Mouse (Mus musculus) heart, embryonic 11.5 days (tissue): Measurements from ENCODE around the gene Ankrd44. TPM values are rescaled to one million over a fixed set of nuclear protein-coding genes. Genes with fewer than 3 reads are reported as not detected.
A peak's percentile ranks its signal among the peaks of the same experiment; 100 is the strongest.
"Not testable (repeated sequence)": the region's sequence is repeated elsewhere in the genome, so short reads cannot be mapped to it uniquely, and the experiment has no call there.

Source experiments
- ATAC-seq: fragments of 200-750 bp; cut with Nextera tagmentation; replicated peaks from 2 replicates; pipeline ENCODE4 v1.8.0; 2017; ENCODE audit warnings: moderate library complexity; ENCODE audit not compliant: insufficient number of reproducible peaks, low FRiP score, low TSS enrichment
- H3K27ac ChIP-seq: fragments of 300-500 bp; sonication (generic); 2 replicates; pipeline ENCODE4 v1.5.1; 2014; ENCODE audit warnings: mild to moderate bottlenecking, low read depth, low read length
- H3K27me3 ChIP-seq: fragments of 300-500 bp; sonication (generic); 2 replicates; pipeline ENCODE4 v1.6.1; 2014; ENCODE audit warnings: mild to moderate bottlenecking, low read length, mixed read lengths; ENCODE audit not compliant: control insufficient read depth, insufficient read depth
- H3K36me3 ChIP-seq: fragments of 300-500 bp; sonication (generic); 2 replicates; pipeline ENCODE4 v1.6.1; 2014; ENCODE audit warnings: mild to moderate bottlenecking, low read length, moderate library complexity, mixed read lengths; ENCODE audit not compliant: control insufficient read depth, insufficient read depth
- H3K4me1 ChIP-seq: fragments of 300-500 bp; sonication (generic); 2 replicates; pipeline ENCODE4 v1.6.1; 2014; ENCODE audit warnings: low read length; ENCODE audit not compliant: control insufficient read depth, insufficient read depth
- H3K4me2 ChIP-seq: fragments of 300-500 bp; sonication (generic); 2 replicates; pipeline ENCODE4 v1.6.1; 2014; ENCODE audit warnings: mild to moderate bottlenecking, moderate library complexity
- H3K4me3 ChIP-seq: fragments of 300-500 bp; sonication (generic); 2 replicates; pipeline ENCODE4 v1.5.1; 2014; ENCODE audit warnings: low read depth, low read length
- H3K9ac ChIP-seq: fragments of 300-500 bp; sonication (generic); 2 replicates; pipeline ENCODE4 v1.6.1; 2014; ENCODE audit warnings: mild to moderate bottlenecking, low read depth, low read length, moderate library complexity
- H3K9me3 ChIP-seq: fragments of 300-500 bp; sonication (generic); replicated peaks from 2 replicates; pipeline ENCODE4 v1.6.1; 2016; ENCODE audit warnings: low read length; ENCODE audit not compliant: control insufficient read depth
- WGBS: fragments of 180-500 bp; shearing (Covaris S2); extraction: QIAGEN DNeasy Blood & Tissue Kit; methylation state at CpG from one replicate; pipeline ENCODE4 v1.1.7; 2014; ENCODE audit not compliant: insufficient replicate concordance; 5-methylcytosine and 5-hydroxymethylcytosine counted together
- polyA plus RNA-seq: library from polyadenylated mRNA; unstranded; fragments of >200 nt; fragmentation: Nextera tagmentation; extraction: Ambion mirVana; gene quantifications from 2 replicates; pipeline ENCODE4 v1.2.1, GENCODE M21; 2014

Ankrd44 gene
- polyA plus RNA-seq = 11.1 and 14.0 TPM in 2 replicates

DNA sequence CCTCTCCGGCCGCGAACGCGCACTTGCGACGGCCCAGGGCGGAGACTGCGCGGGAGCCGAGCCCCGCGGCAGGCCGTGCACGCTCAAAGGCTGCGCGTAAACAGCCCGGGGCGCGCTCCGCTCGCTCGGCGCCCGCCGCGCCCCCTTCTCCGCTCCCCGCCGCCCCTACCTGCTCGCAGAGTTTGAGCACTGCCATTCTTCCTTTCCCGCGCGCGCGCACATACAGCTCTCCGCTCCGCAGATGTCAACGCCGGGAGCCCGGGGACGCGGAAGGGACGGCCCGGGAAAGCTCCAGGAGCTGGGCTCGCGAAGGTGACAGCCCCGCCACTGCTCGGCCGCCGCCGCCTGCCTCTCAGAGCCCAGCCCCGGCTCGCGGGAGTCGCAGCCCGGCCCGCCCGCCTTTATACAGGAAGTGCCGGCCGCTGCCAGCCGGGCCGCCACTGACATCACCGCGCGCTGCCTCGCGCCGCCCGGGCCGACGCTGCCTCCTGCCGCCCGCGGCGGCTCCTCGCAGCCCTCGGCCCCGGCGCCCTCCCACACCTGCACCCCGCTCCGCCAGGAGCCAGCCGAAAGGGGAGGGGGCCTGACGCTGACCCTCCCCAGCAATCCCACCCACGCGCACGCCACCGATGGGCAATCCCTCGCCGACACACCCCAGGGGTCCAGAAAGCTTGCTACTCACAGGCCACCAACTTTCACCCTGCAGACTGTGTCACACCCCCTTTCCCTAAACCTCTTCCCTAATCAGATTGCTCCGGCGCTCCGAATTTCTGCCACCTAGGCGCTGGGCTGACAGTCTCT is at the start of gene Ankrd44:
Gene Ankrd44, minus strand, starts transcription at position 417 of the 801 bp plus-strand sequence.
- Histone ChIP-seq H3K4me2 (peak within 1 kb of the TSS; percentile 88), H3K9ac (peak within 1 kb of the TSS; percentile 91), H3K27ac (peak within 1 kb of the TSS; percentile 65), H3K9me3 (no peaks in the 10 kb centered on the region), H3K4me3 (peak within 1 kb of the TSS; percentile 91), H3K27me3 (no peaks in the 10 kb centered on the region), H3K4me1 (peaks cover 22% of the 10 kb centered on the region), H3K36me3 (no peaks in the 10 kb centered on the region)
- under 1% methylated on average over 65 of the region's 94 CpGs for WGBS
- peak; percentile 85 for ATAC-seq

DNA sequence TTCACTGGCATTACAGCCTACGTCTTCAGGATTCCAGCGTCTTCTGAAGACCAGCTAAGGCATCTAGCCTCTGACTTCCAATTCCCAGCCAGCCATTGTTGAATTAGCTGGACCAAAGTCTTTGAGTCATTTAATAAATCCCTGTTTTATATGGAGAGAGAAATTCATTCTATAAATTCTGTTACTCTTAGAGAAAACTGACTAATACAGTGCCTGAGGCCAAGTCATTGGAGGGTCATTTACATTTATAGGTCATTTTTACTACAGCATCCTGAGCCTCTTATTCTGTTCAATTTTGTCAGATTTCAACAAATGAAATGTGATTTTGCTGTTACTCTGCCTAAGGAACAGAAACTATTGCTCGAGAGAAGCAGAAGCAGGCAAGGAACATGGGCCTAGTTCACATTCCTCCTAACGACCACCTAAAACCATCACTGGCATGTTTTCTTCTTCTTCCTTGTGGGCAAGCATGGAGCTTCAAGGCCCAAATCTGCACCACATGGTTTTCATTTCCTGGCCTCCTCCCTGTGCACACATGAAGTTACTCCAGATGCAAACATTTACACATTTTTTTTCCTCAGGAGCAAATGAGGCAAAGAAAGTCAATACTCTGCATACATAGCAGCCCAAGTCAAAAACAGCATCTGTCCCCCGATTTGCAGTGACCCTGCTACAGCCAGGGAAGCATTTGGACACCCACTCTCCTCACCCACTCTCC is 45.7 kb upstream of the Ankrd44 start:
- H3K4me1 ChIP-seq = no peaks in the 10 kb centered on the region
- no peak overlapping the region for H3K4me2 ChIP-seq
- H3K4me3 ChIP-seq = no peak overlapping the region
- H3K9ac ChIP-seq = no peak overlapping the region
- no peak overlapping the region for H3K27ac ChIP-seq
- no peaks in the 10 kb centered on the region for H3K36me3 ChIP-seq
- ATAC-seq = no peak
- H3K9me3 ChIP-seq = no peaks in the 10 kb centered on the region
- no peaks in the 10 kb centered on the region for H3K27me3 ChIP-seq
- WGBS = 79% methylated on average over 5 of the region's 5 CpGs

DNA sequence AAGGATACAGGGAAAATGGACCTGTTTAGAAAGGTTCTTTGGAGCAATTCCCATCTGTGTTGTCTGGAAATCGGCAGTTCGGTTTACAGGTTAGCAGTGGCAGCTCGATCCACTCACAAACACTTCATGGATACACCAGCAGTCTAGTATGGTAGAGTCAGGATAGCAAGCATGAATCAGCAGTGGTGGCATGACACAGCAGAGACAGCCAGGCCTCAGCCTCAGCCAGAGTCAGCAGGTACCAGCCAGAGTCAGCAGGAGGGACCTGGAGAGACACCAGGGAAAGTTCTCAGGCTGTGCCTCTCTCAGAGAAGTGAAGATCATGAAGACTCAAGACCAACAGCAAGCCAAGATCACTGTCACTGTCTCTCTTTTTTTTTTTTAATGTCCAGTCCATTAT is 40.7 kb upstream of the Ankrd44 start:
- Histone ChIP-seq H3K27me3 (no peaks in the 10 kb centered on the region), H3K4me2 (no peak overlapping the region), H3K4me1 (no peaks in the 10 kb centered on the region), H3K9ac (no peak overlapping the region), H3K36me3 (no peaks in the 10 kb centered on the region), H3K4me3 (no peak overlapping the region), H3K9me3 (no peaks in the 10 kb centered on the region), H3K27ac (no peak overlapping the region)
- ATAC-seq = peak; percentile 69; the same call in 1 of the 2 replicates
- 90% methylated on average over 3 of the region's 3 CpGs for WGBS

GRCm38 (mm10) chr1:54965159-54965995 is 39.2 kb upstream of the Ankrd44 start:
- WGBS = 64% methylated on average over 11 of the region's 11 CpGs

DNA sequence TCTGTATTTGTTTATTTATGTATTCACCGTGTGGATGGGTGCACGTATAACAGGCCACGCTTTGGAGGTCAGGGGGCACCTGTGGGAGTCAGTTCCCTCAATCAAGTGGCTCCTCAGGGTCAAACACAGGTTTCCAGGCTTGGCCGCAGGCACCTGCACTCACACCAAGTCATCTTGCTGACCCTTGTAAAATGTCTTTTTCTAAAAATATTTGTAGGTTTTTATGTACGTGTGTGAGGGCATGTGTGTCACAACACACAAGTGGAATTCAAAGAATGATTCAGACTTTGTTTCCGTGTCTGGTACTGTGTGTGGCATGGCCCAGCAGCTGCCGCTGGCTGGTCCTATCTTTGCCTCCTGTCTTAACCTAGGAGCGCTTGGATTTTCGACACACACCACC is 35.5 kb upstream of the Ankrd44 start:
- Histone ChIP-seq H3K4me3 (no peak overlapping the region), H3K4me1 (no peaks in the 10 kb centered on the region), H3K27me3 (no peaks in the 10 kb centered on the region), H3K9me3 (no peaks in the 10 kb centered on the region), H3K36me3 (no peaks in the 10 kb centered on the region), H3K9ac (no peak overlapping the region), H3K4me2 (no peak overlapping the region), H3K27ac (no peak overlapping the region)
- WGBS = 72% methylated on average over 9 of the region's 9 CpGs
- no peak for ATAC-seq

More at GRCm38 (mm10) chr1:54965159-54965995, 39.2 kb upstream of the Ankrd44 start:
- Histone ChIP-seq H3K27ac (no peak overlapping the region), H3K9ac (no peak overlapping the region), H3K4me1 (no peaks in the 10 kb centered on the region), H3K27me3 (no peaks in the 10 kb centered on the region), H3K36me3 (no peaks in the 10 kb centered on the region), H3K4me3 (no peak overlapping the region), H3K9me3 (no peaks in the 10 kb centered on the region), H3K4me2 (no peak overlapping the region)
- ATAC-seq = no peak

- H3K36me3 ChIP-seq = no peaks in the 10 kb centered on the region
- no peak overlapping the region for H3K27ac ChIP-seq
- H3K27me3 ChIP-seq = no peaks in the 10 kb centered on the region
- no peaks in the 10 kb centered on the region for H3K9me3 ChIP-seq
- no peak overlapping the region for H3K9ac ChIP-seq
- ATAC-seq = no peak
- H3K4me2 ChIP-seq = no peak overlapping the region
- 63% methylated on average over 9 of the region's 9 CpGs for WGBS
- H3K4me3 ChIP-seq = no peak overlapping the region
- H3K4me1 ChIP-seq = no peaks in the 10 kb centered on the region
Measured at GRCm38 (mm10) chr1:54960613-54961165, 34.5 kb upstream of the Ankrd44 start.

- Histone ChIP-seq H3K9me3 (no peaks in the 10 kb centered on the region), H3K9ac (no peak overlapping the region), H3K36me3 (no peaks in the 10 kb centered on the region), H3K4me3 (no peak overlapping the region), H3K27me3 (no peaks in the 10 kb centered on the region), H3K4me2 (no peak overlapping the region), H3K4me1 (no peaks in the 10 kb centered on the region), H3K27ac (no peak overlapping the region)
- ATAC-seq = no peak
- WGBS = 66% methylated on average over 3 of the region's 3 CpGs
Measured at GRCm38 (mm10) chr1:54958525-54958924, 32.3 kb upstream of the Ankrd44 start.

DNA sequence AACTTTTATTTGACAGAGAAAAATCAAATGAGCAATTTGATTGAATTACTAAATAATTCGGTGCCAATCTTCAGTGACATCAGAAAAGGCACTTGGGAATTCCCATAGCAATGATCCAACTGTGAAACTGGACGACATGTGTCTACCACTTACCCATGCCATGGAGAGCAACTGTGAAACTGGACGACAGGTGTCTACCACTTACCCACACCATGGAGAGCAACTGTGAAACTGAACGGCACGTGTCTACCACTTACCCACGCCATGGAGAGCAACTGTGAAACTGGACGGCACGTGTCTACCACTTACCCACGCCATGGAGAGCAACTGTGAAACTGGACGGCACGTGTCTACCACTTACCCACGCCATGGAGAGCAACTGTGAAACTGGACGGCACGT is 30.8 kb upstream of the Ankrd44 start:
- ATAC-seq, H3K27me3 ChIP-seq, H3K4me1 ChIP-seq, H3K27ac ChIP-seq, H3K4me3 ChIP-seq, H3K9ac ChIP-seq, H3K36me3 ChIP-seq, H3K9me3 ChIP-seq, H3K4me2 ChIP-seq: not testable (repeated sequence)
- 93% methylated on average over 10 of the region's 14 CpGs for WGBS
